Mouse (Mus musculus) urinary bladder, postnatal 36 days (tissue): ENCODE measurements around the gene Fez2.

ENCODE experiments used
- DNase-seq, 2 experiments: peaks; one replicate each; pipeline ENCODE4 v3.0.0; 2022; ENCODE audit warnings: low spot score in 2 of 2, mixed read lengths in 1 of 2

Gene Fez2

GRCm38 (mm10) chr17:78417381-78418281, at the start of gene Fez2:
Gene Fez2 (minus strand): TSS chr17:78418152.
- DNase-seq = peak; percentile 95 to 96

GRCm38 (mm10) chr17:78465500-78465899, 47.5 kb upstream of the Fez2 start:
- DNase-seq = no peak

GRCm38 (mm10) chr17:78465071-78465470, 47.1 kb upstream of the Fez2 start:
- DNase-seq = no peak

GRCm38 (mm10) chr17:78460140-78460539, 42.2 kb upstream of the Fez2 start:
- DNase-seq = no peak

GRCm38 (mm10) chr17:78455556-78455955, 37.6 kb upstream of the Fez2 start:
- DNase-seq = no peak

GRCm38 (mm10) chr17:78455114-78455513, 37.2 kb upstream of the Fez2 start:
- peak; percentile 70 to 75 for DNase-seq

- peak in 1 of 2 experiments; percentile 40 for DNase-seq
Observed at GRCm38 (mm10) chr17:78454189-78454977, 36.4 kb upstream of the Fez2 start.

GRCm38 (mm10) chr17:78453529-78453928, 35.6 kb upstream of the Fez2 start:
- DNase-seq = no peak

GRCm38 (mm10) chr17:78451886-78452285, 33.9 kb upstream of the Fez2 start:
- DNase-seq = no peak

- no peak for DNase-seq
Observed at GRCm38 (mm10) chr17:78451332-78451793, 33.4 kb upstream of the Fez2 start.

GRCm38 (mm10) chr17:78449635-78450197, 31.8 kb upstream of the Fez2 start:
- peak in 1 of 2 experiments; percentile 20 for DNase-seq

- no peak for DNase-seq
Observed at GRCm38 (mm10) chr17:78444826-78445225, 26.9 kb upstream of the Fez2 start.

GRCm38 (mm10) chr17:78440771-78441170, 22.8 kb upstream of the Fez2 start:
- DNase-seq = no peak

- no peak for DNase-seq
Observed at GRCm38 (mm10) chr17:78437161-78437560, 19.2 kb upstream of the Fez2 start.

- no peak for DNase-seq
Observed at GRCm38 (mm10) chr17:78435661-78436060, 17.7 kb upstream of the Fez2 start.

- DNase-seq = peak; percentile 34 to 46
Observed at GRCm38 (mm10) chr17:78434746-78435145, 16.8 kb upstream of the Fez2 start.

- DNase-seq = no peak
Observed at GRCm38 (mm10) chr17:78430374-78430773, 12.4 kb upstream of the Fez2 start.

- DNase-seq = no peak
Observed at GRCm38 (mm10) chr17:78429051-78429450, 11.1 kb upstream of the Fez2 start.

GRCm38 (mm10) chr17:78425026-78425425, 7.1 kb upstream of the Fez2 start:
- no peak for DNase-seq

- no peak for DNase-seq
Observed at GRCm38 (mm10) chr17:78419216-78419615, 1.3 kb upstream of the Fez2 start.

- no peak for DNase-seq
Observed at GRCm38 (mm10) chr17:78415255-78415654, 2.7 kb downstream of the Fez2 start.

- no peak for DNase-seq
Observed at GRCm38 (mm10) chr17:78409900-78410299, 8.1 kb downstream of the Fez2 start.
